Mouse (Mus musculus) midbrain, postnatal 0 days (tissue): ENCODE results near the gene Pth1r. TPM values are rescaled to one million over a fixed set of nuclear protein-coding genes. Genes with fewer than 3 reads are reported as not detected.

Experiments
- ATAC-seq: fragments of 200-750 bp; cut with Nextera tagmentation; 2 replicates; pipeline ENCODE4 v1.8.0; 2017; ENCODE audit warnings: moderate number of reproducible peaks, mild to moderate bottlenecking, moderate TSS enrichment, moderate library complexity; ENCODE audit not compliant: low FRiP score
- DNase-seq: peaks from one replicate; pipeline ENCODE4 v3.0.0-alpha.2; 2015; ENCODE audit warnings: low spot score
- H3K27ac ChIP-seq: fragments of 300-500 bp; sonication (generic); 2 replicates; pipeline ENCODE4 v1.5.1; 2014; ENCODE audit warnings: low read depth, mild to moderate bottlenecking, low read length, mixed read lengths
- H3K27me3 ChIP-seq: fragments of 300-500 bp; sonication (generic); 2 replicates; pipeline ENCODE4 v1.6.1; 2014; ENCODE audit warnings: low read length, control low read depth, mixed read lengths; ENCODE audit not compliant: insufficient read depth
- H3K36me3 ChIP-seq: fragments of 300-500 bp; sonication (generic); 2 replicates; pipeline ENCODE4 v1.6.1; 2014; ENCODE audit warnings: low read length, control low read depth, mixed read lengths; ENCODE audit not compliant: insufficient read depth
- H3K4me1 ChIP-seq: fragments of 300-500 bp; sonication (generic); 2 replicates; pipeline ENCODE4 v1.6.1; 2014; ENCODE audit warnings: mild to moderate bottlenecking, control low read depth, antibody characterized with exemption, low read length, mixed read lengths; ENCODE audit not compliant: insufficient read depth
- H3K4me2 ChIP-seq: fragments of 300-500 bp; sonication (generic); 2 replicates; pipeline ENCODE4 v1.6.1; 2014; ENCODE audit warnings: low read depth, mild to moderate bottlenecking, low read length, mixed read lengths; ENCODE audit not compliant: poor library complexity, severe bottlenecking
- H3K4me3 ChIP-seq: fragments of 300-500 bp; sonication (generic); 2 replicates; pipeline ENCODE4 v1.5.1; 2014; ENCODE audit warnings: low read depth, mild to moderate bottlenecking, low read length, moderate library complexity
- H3K9ac ChIP-seq: fragments of 300-500 bp; sonication (generic); replicated peaks from 2 replicates; pipeline ENCODE4 v1.6.1; 2014; ENCODE audit warnings: mild to moderate bottlenecking, low read length, moderate library complexity, mixed read lengths; ENCODE audit not compliant: poor library complexity, severe bottlenecking
- H3K9me3 ChIP-seq: fragments of 300-500 bp; sonication (generic); 2 replicates; pipeline ENCODE4 v1.6.1; 2016; ENCODE audit warnings: low read length, control low read depth
- CTCF ChIP-seq: IDR thresholded peaks from 2 replicates; pipeline ENCODE4 v1.5.1; 2016; ENCODE audit warnings: antibody characterized with exemption, mild to moderate bottlenecking
- WGBS: fragments of 180-500 bp; shearing (Covaris S2); extraction: QIAGEN DNeasy Blood & Tissue Kit; methylation state at CpG from one replicate; pipeline ENCODE4 v1.1.7; 2014; 5-methylcytosine and 5-hydroxymethylcytosine counted together
- polyA plus RNA-seq: library from polyadenylated mRNA; unstranded; fragments of >200 nt; fragmentation: Nextera tagmentation; extraction: Ambion mirVana; gene quantifications from 2 replicates; pipeline ENCODE4 v1.2.1, GENCODE M21; 2015
- total RNA-seq: library from RNA; depleted of rRNA; stranded (reverse); fragments of >200 nt; gene quantifications from 2 replicates; pipeline ENCODE4 v1.2.3, GENCODE M21; 2014

The Pth1r gene
- total and polyA plus RNA-seq, 2 experiments from 2014 or later: 8.3 to 20.8 TPM

DNA sequence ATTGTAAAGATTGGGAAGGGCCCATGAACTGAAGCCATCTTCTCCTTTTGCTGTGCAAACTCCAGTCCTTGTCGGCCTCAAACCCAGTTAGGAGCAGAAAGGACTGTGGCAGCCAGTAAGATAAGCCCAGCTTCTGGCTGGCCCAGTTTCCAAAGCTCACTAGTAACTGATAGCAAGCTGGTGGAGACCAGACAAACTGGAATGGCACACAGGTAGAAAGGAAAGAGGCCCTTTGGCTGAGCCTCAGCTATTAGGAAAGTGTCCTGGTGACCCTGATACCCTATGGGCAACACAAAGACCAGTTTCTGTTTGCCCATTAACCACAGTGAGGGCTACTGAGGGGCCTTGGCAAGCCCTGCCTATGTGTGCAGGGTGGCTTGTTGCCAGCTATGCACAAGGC, 44.1 kb downstream of the Pth1r start:
- Histone ChIP-seq H3K27ac (no peak overlapping the region), H3K4me3 (no peak overlapping the region), H3K9me3 (no peaks in the 10 kb centered on the region), H3K27me3 (no peaks in the 10 kb centered on the region), H3K9ac (no peak overlapping the region), H3K4me1 (no peaks in the 10 kb centered on the region), H3K36me3 (0 out of 2 replicates have a peak, but pooled peaks cover 13% of the 10 kb centered on the region), H3K4me2 (no peak overlapping the region)
- ATAC-seq (no peak), DNase-seq (no peak)
- 76% methylated on average over 1 of the region's 1 CpGs for WGBS
- TF ChIP-seq CTCF: no peak

- 0 out of 2 replicates have a peak, but pooled peaks cover 15% of the 10 kb centered on the region for H3K36me3 ChIP-seq
- DNase-seq (no peak), ATAC-seq (no peak)
- no peak for TF ChIP-seq CTCF
- no peak overlapping the region for H3K27ac ChIP-seq
- no peaks in the 10 kb centered on the region for H3K27me3 ChIP-seq
- H3K4me2 ChIP-seq: no peak overlapping the region
- no peak overlapping the region for H3K4me3 ChIP-seq
- no peak overlapping the region for H3K9ac ChIP-seq
- WGBS: 79% methylated on average over 12 of the region's 12 CpGs
- H3K9me3 ChIP-seq: no peaks in the 10 kb centered on the region
- H3K4me1 ChIP-seq: no peaks in the 10 kb centered on the region
Observed at GRCm38 (mm10) chr9:110701114-110702032, 45.6 kb downstream of the Pth1r start.

DNA sequence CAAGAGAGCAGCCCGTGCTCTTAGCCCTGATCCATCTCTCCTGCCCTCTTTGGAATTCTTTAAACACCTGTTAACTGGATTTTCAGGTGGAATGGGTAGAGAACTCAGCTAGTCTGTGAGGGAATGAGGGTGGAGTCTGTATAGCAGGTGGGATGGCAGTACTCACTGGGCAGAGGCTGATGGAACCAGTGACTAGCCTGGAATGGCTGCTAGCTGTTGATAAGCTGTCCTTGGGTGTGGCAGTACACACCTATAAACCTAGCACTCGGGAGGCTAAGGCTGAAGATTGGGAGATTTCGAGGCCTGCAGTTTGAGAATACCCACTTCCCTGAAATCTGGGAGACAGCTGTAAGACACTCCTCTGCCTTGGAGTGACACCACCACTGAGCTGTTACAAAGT, 47.4 kb downstream of the Pth1r start:
- Histone ChIP-seq H3K9ac (no peak overlapping the region), H3K27me3 (no peaks in the 10 kb centered on the region), H3K4me3 (no peak overlapping the region), H3K9me3 (no peaks in the 10 kb centered on the region), H3K36me3 (peaks cover 17% of the 10 kb centered on the region; the same call in 1 of the 2 replicates), H3K27ac (no peak overlapping the region), H3K4me2 (no peak overlapping the region), H3K4me1 (no peaks in the 10 kb centered on the region)
- 89% methylated on average over 3 of the region's 3 CpGs for WGBS
- DNase-seq (no peak), ATAC-seq (no peak)
- no peak for TF ChIP-seq CTCF

GRCm38 (mm10) chr9:110697465-110697864, 49.5 kb downstream of the Pth1r start:
- 74% methylated on average over 3 of the region's 3 CpGs for WGBS

GRCm38 (mm10) chr9:110696427-110696826, 50.5 kb downstream of the Pth1r start:
- TF ChIP-seq CTCF: no peak
- no peaks in the 10 kb centered on the region for H3K9me3 ChIP-seq
- H3K27ac ChIP-seq: no peak overlapping the region
- no peak overlapping the region for H3K4me2 ChIP-seq
- H3K9ac ChIP-seq: no peak overlapping the region
- no peak for ATAC-seq
- H3K36me3 ChIP-seq: peaks cover 23% of the 10 kb centered on the region; the same call in 1 of the 2 replicates
- DNase-seq: no peak
- WGBS: 89% methylated on average over 5 of the region's 5 CpGs
- no peaks in the 10 kb centered on the region for H3K27me3 ChIP-seq
- no peak overlapping the region for H3K4me3 ChIP-seq
- H3K4me1 ChIP-seq: no peaks in the 10 kb centered on the region

More at GRCm38 (mm10) chr9:110697465-110697864, 49.5 kb downstream of the Pth1r start:
- H3K4me2 ChIP-seq: no peak overlapping the region
- no peak for ATAC-seq
- DNase-seq: no peak
- no peaks in the 10 kb centered on the region for H3K9me3 ChIP-seq
- no peak overlapping the region for H3K9ac ChIP-seq
- no peak overlapping the region for H3K27ac ChIP-seq
- no peak overlapping the region for H3K4me3 ChIP-seq
- H3K27me3 ChIP-seq: no peaks in the 10 kb centered on the region
- TF ChIP-seq CTCF: no peak
- peaks cover 23% of the 10 kb centered on the region; the same call in 1 of the 2 replicates for H3K36me3 ChIP-seq
- H3K4me1 ChIP-seq: no peaks in the 10 kb centered on the region

- no peak for TF ChIP-seq CTCF
- DNase-seq (no peak), ATAC-seq (no peak)
- H3K27ac ChIP-seq: no peak overlapping the region
- no peaks in the 10 kb centered on the region for H3K9me3 ChIP-seq
- no peak overlapping the region for H3K4me3 ChIP-seq
- H3K4me2 ChIP-seq: no peak overlapping the region
- 91% methylated on average over 4 of the region's 4 CpGs for WGBS
- no peak overlapping the region for H3K9ac ChIP-seq
- peaks cover 20% of the 10 kb centered on the region; the same call in 1 of the 2 replicates for H3K36me3 ChIP-seq
- H3K4me1 ChIP-seq: no peaks in the 10 kb centered on the region
- no peaks in the 10 kb centered on the region for H3K27me3 ChIP-seq
Observed at GRCm38 (mm10) chr9:110695165-110695755, 51.7 kb downstream of the Pth1r start.
